Mouse (Mus musculus) myocyte (in vitro differentiated cells): ENCODE measurements at regions not wholly inside any gene's neighbourhood (a gene's known extent, or its start where the extent isn't known, plus 50 kb on each side); places are given as distances from the start of the nearest gene placed in this dataset.

Experiments
- POLR2A ChIP-seq: IDR thresholded peaks from one replicate; pipeline ENCODE4 v1.6.1; 2011; ENCODE audit warnings: low read depth, mild to moderate bottlenecking, control low read depth, moderate library complexity; ENCODE audit not compliant: insufficient read length
- REST ChIP-seq: IDR thresholded peaks from one replicate; pipeline ENCODE4 v1.6.1; 2011; ENCODE audit warnings: mild to moderate bottlenecking, control low read depth, moderate library complexity; ENCODE audit not compliant: insufficient read depth, insufficient read length
- USF1 ChIP-seq: IDR thresholded peaks from one replicate; pipeline ENCODE4 v1.6.1; 2011; ENCODE audit warnings: low read depth, mild to moderate bottlenecking, control low read depth, moderate library complexity

- TF ChIP-seq REST (no peak), USF1 (no peak), POLR2A (no peak)
These were observed 85.6 kb upstream of the Pot1a start for GRCm38 (mm10) chr6:25894454-25895250.
